Mouse (Mus musculus) lung, adult 2 months (tissue): Measurements from ENCODE around the gene Txndc11.

Source experiments
- CTCF ChIP-seq: fragments of 200-500 bp; IDR thresholded peaks from 2 replicates; pipeline ENCODE4 v1.5.1; 2011; ENCODE audit warnings: mild to moderate bottlenecking, low read length, control low read depth; ENCODE audit not compliant: insufficient read depth
- POLR2A ChIP-seq: fragments of 200-500 bp; IDR thresholded peaks from 2 replicates; pipeline ENCODE4 v1.6.1; 2011; ENCODE audit warnings: low read depth, mild to moderate bottlenecking, control low read depth, low read length, borderline replicate concordance; ENCODE audit errors: extremely low read depth

DNA sequence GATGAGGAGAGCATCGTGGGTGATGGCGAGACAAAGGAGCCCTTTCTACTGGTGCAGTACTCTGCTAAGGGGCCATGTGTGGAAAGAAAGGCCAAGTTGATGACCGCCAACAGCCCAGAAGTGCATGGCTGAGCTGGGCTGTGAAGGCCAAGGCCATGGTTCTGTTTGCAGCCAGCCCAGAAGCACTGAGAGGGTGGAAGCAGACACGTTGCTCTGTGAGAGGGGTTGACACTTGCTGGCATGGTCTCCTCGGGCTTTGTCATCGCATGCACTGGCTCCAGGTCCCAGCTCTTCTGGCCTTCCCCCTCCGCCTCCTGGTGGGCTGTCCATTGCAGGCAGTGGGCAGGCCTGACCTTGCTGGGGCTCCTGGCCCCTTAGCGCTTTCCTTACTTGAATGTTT lies 62.0 kb downstream of the Txndc11 start:
- no peak for TF ChIP-seq POLR2A
- no peak for TF ChIP-seq CTCF
